Mouse (Mus musculus) embryonic fibroblast, embryonic 13.5 days (primary cell): ENCODE data around the gene Dach1. TPM values are rescaled to one million over a fixed set of nuclear protein-coding genes. Genes with fewer than 3 reads are reported as not detected.

ENCODE experiments used
- H3K27ac ChIP-seq: 2 replicates; pipeline ENCODE4 v1.5.1; 2012; ENCODE audit warnings: low read length, control low read depth, inconsistent platforms; ENCODE audit not compliant: insufficient read depth
- H3K4me1 ChIP-seq: 2 replicates; pipeline ENCODE4 v1.6.1; 2011; ENCODE audit warnings: low read length; ENCODE audit not compliant: control insufficient read depth, insufficient read depth
- H3K4me3 ChIP-seq: 2 replicates; pipeline ENCODE4 v1.5.1; 2011; ENCODE audit warnings: mild to moderate bottlenecking, control low read depth, low read length; ENCODE audit not compliant: insufficient read depth
- CTCF ChIP-seq: IDR thresholded peaks from 2 replicates; pipeline ENCODE4 v1.5.1; 2011; ENCODE audit warnings: mild to moderate bottlenecking, control low read depth, low read length, moderate library complexity, borderline replicate concordance; ENCODE audit not compliant: insufficient read depth
- POLR2A ChIP-seq: IDR thresholded peaks from 2 replicates; pipeline ENCODE4 v1.6.1; 2011; ENCODE audit warnings: low read depth, mild to moderate bottlenecking, control low read depth, low read length, moderate library complexity
- polyA plus RNA-seq: library from polyadenylated mRNA; stranded (reverse); fragments of >200 nt; gene quantifications from 2 replicates; pipeline ENCODE4 v1.2.4, GENCODE M21; 2011; ENCODE audit warnings: low read depth; ENCODE audit not compliant: missing spikeins, insufficient read length

The Dach1 gene
- polyA plus RNA-seq, 1 experiment = 0.56 TPM

GRCm38 (mm10) chr14:97795385-97795952 lies 374.1 kb downstream of the Dach1 start:
- TF ChIP-seq POLR2A (no peak), CTCF (no peak)
- H3K4me3 ChIP-seq = no peak overlapping the region
- no peaks in the 10 kb centered on the region for H3K4me1 ChIP-seq
- H3K27ac ChIP-seq = no peak overlapping the region

- no peak for TF ChIP-seq POLR2A
- TF ChIP-seq CTCF = no peak
- H3K4me1 ChIP-seq = no peaks in the 10 kb centered on the region
- H3K27ac ChIP-seq = no peak overlapping the region
- no peak overlapping the region for H3K4me3 ChIP-seq
These were observed 395.3 kb downstream of the Dach1 start for GRCm38 (mm10) chr14:97774135-97774767.

- no peak for TF ChIP-seq POLR2A
- TF ChIP-seq CTCF = no peak
- Histone ChIP-seq H3K27ac (no peak overlapping the region), H3K4me3 (no peak overlapping the region), H3K4me1 (no peaks in the 10 kb centered on the region)
These were observed 415.2 kb downstream of the Dach1 start for GRCm38 (mm10) chr14:97754400-97754799.

- Histone ChIP-seq H3K4me1 (no peaks in the 10 kb centered on the region), H3K4me3 (no peak overlapping the region), H3K27ac (no peak overlapping the region)
- TF ChIP-seq POLR2A = no peak
- TF ChIP-seq CTCF = no peak
These were observed 415.6 kb downstream of the Dach1 start for GRCm38 (mm10) chr14:97753973-97754372.

- Histone ChIP-seq H3K4me1 (no peaks in the 10 kb centered on the region), H3K27ac (no peak overlapping the region), H3K4me3 (no peak overlapping the region)
- TF ChIP-seq POLR2A (no peak), CTCF (no peak)
These were observed 426.3 kb downstream of the Dach1 start for GRCm38 (mm10) chr14:97743252-97743651.

- H3K4me1 ChIP-seq = no peaks in the 10 kb centered on the region
- no peak overlapping the region for H3K4me3 ChIP-seq
- H3K27ac ChIP-seq = no peak overlapping the region
- TF ChIP-seq POLR2A = no peak
- no peak for TF ChIP-seq CTCF
These were observed 426.8 kb downstream of the Dach1 start for GRCm38 (mm10) chr14:97742785-97743184.
